Mouse (Mus musculus) thymus, adult 2 months (tissue): Measurements from ENCODE around the gene Gmpr2. TPM values are rescaled to one million over a fixed set of nuclear protein-coding genes. Genes with fewer than 3 reads are reported as not detected.

ENCODE experiments used
- DNase-seq: peaks from one replicate; pipeline ENCODE4 v3.0.0; 2021
- H3K27ac ChIP-seq: fragments of 200-500 bp; 2 replicates; pipeline ENCODE4 v1.5.1; 2012; ENCODE audit warnings: low read length, control low read depth; ENCODE audit not compliant: control insufficient read depth, insufficient read depth
- H3K27me3 ChIP-seq: fragments of 200-500 bp; 2 replicates; pipeline ENCODE4 v1.6.1; 2012; ENCODE audit warnings: mild to moderate bottlenecking, low read length, moderate library complexity, mixed read lengths; ENCODE audit not compliant: control insufficient read depth, insufficient read depth
- H3K36me3 ChIP-seq: fragments of 200-500 bp; 2 replicates; pipeline ENCODE4 v1.6.1; 2012; ENCODE audit warnings: mild to moderate bottlenecking, low read length, moderate library complexity; ENCODE audit not compliant: control insufficient read depth, insufficient read depth
- H3K4me1 ChIP-seq: fragments of 200-500 bp; replicated peaks from 2 replicates; pipeline ENCODE4 v1.6.1; 2012; ENCODE audit warnings: low read length; ENCODE audit not compliant: control insufficient read depth, insufficient read depth
- H3K4me3 ChIP-seq: fragments of 200-500 bp; 2 replicates; pipeline ENCODE4 v1.5.1; 2012; ENCODE audit warnings: mild to moderate bottlenecking, low read length, control low read depth, moderate library complexity; ENCODE audit not compliant: control insufficient read depth, insufficient read depth
- CTCF ChIP-seq: fragments of 200-500 bp; IDR thresholded peaks from 2 replicates; pipeline ENCODE4 v1.5.1; 2012; ENCODE audit warnings: mild to moderate bottlenecking, control low read depth, low read length, moderate library complexity, borderline replicate concordance; ENCODE audit not compliant: control insufficient read depth, poor library complexity, insufficient read depth; ENCODE audit errors: extremely low read depth
- POLR2A ChIP-seq: fragments of 200-500 bp; IDR thresholded peaks from 2 replicates; pipeline ENCODE4 v1.6.1; 2012; ENCODE audit warnings: mild to moderate bottlenecking, low read length, control low read depth, moderate library complexity; ENCODE audit not compliant: control insufficient read depth, poor library complexity, insufficient read depth; ENCODE audit errors: extremely low read depth
- WGBS: fragments of 180-500 bp; shearing (Covaris S2); methylation state at CpG from one replicate; pipeline ENCODE4 v1.1.7; 2018; 5-methylcytosine and 5-hydroxymethylcytosine counted together
- polyA plus RNA-seq: library from polyadenylated mRNA; depleted of rRNA; stranded (reverse); fragments of >200 nt; gene quantifications from 2 replicates; pipeline ENCODE4 v1.2.3, GENCODE M21; 2012

The Gmpr2 gene
- polyA plus RNA-seq, 1 experiment: 40.9 TPM

- Histone ChIP-seq H3K4me3 (no peak overlapping the region), H3K4me1 (peaks cover 3% of the 10 kb centered on the region; the same call in 1 of the 2 replicates), H3K36me3 (peaks cover 15% of the 10 kb centered on the region), H3K27ac (no peak overlapping the region; the same call in 1 of the 2 replicates), H3K27me3 (no peaks in the 10 kb centered on the region)
- DNase-seq: no peak
- no peak for TF ChIP-seq POLR2A
- TF ChIP-seq CTCF: no peak
- 62% methylated on average over 7 of the region's 7 CpGs for WGBS
Observed at GRCm38 (mm10) chr14:55672741-55673060, 960 bp downstream of the Gmpr2 start.

- Histone ChIP-seq H3K4me3 (no peak overlapping the region), H3K27ac (no peak overlapping the region), H3K4me1 (peaks cover 8% of the 10 kb centered on the region), H3K36me3 (peaks cover 39% of the 10 kb centered on the region), H3K27me3 (no peaks in the 10 kb centered on the region)
- TF ChIP-seq POLR2A (no peak), CTCF (no peak)
- DNase-seq: no peak
- 85% methylated on average over 4 of the region's 4 CpGs for WGBS
Observed at GRCm38 (mm10) chr14:55677615-55678014, 5.9 kb downstream of the Gmpr2 start.

GRCm38 (mm10) chr14:55681160-55682117, 9.7 kb downstream of the Gmpr2 start, which contains the start of gene Tinf2:
Tinf2 (minus strand) TSS chr14:55681820.
- peak within 1 kb of the TSS; percentile 62 for H3K4me3 ChIP-seq
- TF ChIP-seq POLR2A: 0 out of 2 replicates have a peak, but pooled peaks have one; percentile 20
- peak; percentile 92 for TF ChIP-seq CTCF
- WGBS: under 1% methylated on average over 66 of the region's 66 CpGs

GRCm38 (mm10) chr14:55682118-55682493, 10.4 kb downstream of the Gmpr2 start:
- TF ChIP-seq CTCF (no peak), POLR2A (no peak)
- H3K4me3 ChIP-seq: peak overlapping the region; percentile 62
- DNase-seq: no peak
- 0 out of 2 replicates have a peak overlapping the region, but pooled peaks have one; percentile 29 for H3K27ac ChIP-seq
- H3K36me3 ChIP-seq: peaks cover 29% of the 10 kb centered on the region
- H3K4me1 ChIP-seq: peaks cover 8% of the 10 kb centered on the region
- H3K27me3 ChIP-seq: no peaks in the 10 kb centered on the region
- 11% methylated on average over 3 of the region's 3 CpGs for WGBS

More at GRCm38 (mm10) chr14:55681160-55682117, 9.7 kb downstream of the Gmpr2 start, which contains the start of gene Tinf2:
- Histone ChIP-seq H3K4me1 (peaks cover 8% of the 10 kb centered on the region), H3K36me3 (peaks cover 34% of the 10 kb centered on the region), H3K27me3 (no peaks in the 10 kb centered on the region), H3K27ac (peak within 1 kb of the TSS; percentile 72)
- peak; percentile 91 for DNase-seq

- no peaks in the 10 kb centered on the region for H3K27me3 ChIP-seq
- WGBS: 74% methylated on average over 10 of the region's 10 CpGs
Observed at GRCm38 (mm10) chr14:55689433-55689832, 17.7 kb downstream of the Gmpr2 start.

GRCm38 (mm10) chr14:55697226-55697625, 25.5 kb downstream of the Gmpr2 start:
- DNase-seq: no peak
- 69% methylated on average over 4 of the region's 4 CpGs for WGBS
- Histone ChIP-seq H3K4me1 (no peaks in the 10 kb centered on the region), H3K27me3 (no peaks in the 10 kb centered on the region), H3K36me3 (no peaks in the 10 kb centered on the region), H3K4me3 (no peak overlapping the region), H3K27ac (no peak overlapping the region)
- TF ChIP-seq POLR2A: no peak
- TF ChIP-seq CTCF: no peak

More at GRCm38 (mm10) chr14:55689433-55689832, 17.7 kb downstream of the Gmpr2 start:
- Histone ChIP-seq H3K36me3 (no peaks in the 10 kb centered on the region), H3K27ac (no peak overlapping the region), H3K4me3 (no peak overlapping the region), H3K4me1 (no peaks in the 10 kb centered on the region)
- DNase-seq: no peak
- no peak for TF ChIP-seq POLR2A
- no peak for TF ChIP-seq CTCF

GRCm38 (mm10) chr14:55701131-55701530, 29.4 kb downstream of the Gmpr2 start:
- DNase-seq: no peak
- TF ChIP-seq CTCF (no peak), POLR2A (no peak)
- Histone ChIP-seq H3K27ac (no peak overlapping the region), H3K4me3 (no peak overlapping the region), H3K36me3 (no peaks in the 10 kb centered on the region), H3K27me3 (no peaks in the 10 kb centered on the region), H3K4me1 (no peaks in the 10 kb centered on the region)
- WGBS: 88% methylated on average over 9 of the region's 9 CpGs
